Mouse (Mus musculus): ENCODE measurements around the gene Cutc.

- TF ChIP-seq NELFE (IDR thresholded peaks at IDR 0.05; ENCODE audit: low read depth, low read length) = no peak
- no peak for TF ChIP-seq ZMIZ1 (IDR thresholded peaks at IDR 0.05; ENCODE audit: low read depth, low read length)
- TF ChIP-seq EP300 (IDR thresholded peaks at IDR 0.05; ENCODE audit: low read depth in 1 of 2, low read length in 2 of 2) = peak in 1 of 2 experiments; percentile 71; a peak in 3 of 4 replicates
- TF ChIP-seq MAZ (IDR thresholded peaks at IDR 0.05; ENCODE audit: low read depth, low read length) = no peak
- no peak for TF ChIP-seq CHD2 (IDR thresholded peaks at IDR 0.05; ENCODE audit: low read length)
- peak; percentile 62; the same call in 1 of the 2 replicates for TF ChIP-seq MXI1 (IDR thresholded peaks at IDR 0.05; ENCODE audit: low read depth, low read length)
- TF ChIP-seq UBTF (IDR thresholded peaks at IDR 0.05; ENCODE audit: borderline replicate concordance, insufficient read depth, low read depth, low read length) = no peak
Observed at GRCm38 (mm10) chr19:43815661-43816414, 63.0 kb downstream of the Cutc start.
